Mouse (Mus musculus): ENCODE measurements at regions not wholly inside any gene's neighbourhood (a gene's known extent, or its start where the extent isn't known, plus 50 kb on each side); places are given as distances from the start of the nearest gene placed in this dataset.
A peak's percentile ranks its signal among the peaks of the same experiment; 100 is the strongest.

DNA sequence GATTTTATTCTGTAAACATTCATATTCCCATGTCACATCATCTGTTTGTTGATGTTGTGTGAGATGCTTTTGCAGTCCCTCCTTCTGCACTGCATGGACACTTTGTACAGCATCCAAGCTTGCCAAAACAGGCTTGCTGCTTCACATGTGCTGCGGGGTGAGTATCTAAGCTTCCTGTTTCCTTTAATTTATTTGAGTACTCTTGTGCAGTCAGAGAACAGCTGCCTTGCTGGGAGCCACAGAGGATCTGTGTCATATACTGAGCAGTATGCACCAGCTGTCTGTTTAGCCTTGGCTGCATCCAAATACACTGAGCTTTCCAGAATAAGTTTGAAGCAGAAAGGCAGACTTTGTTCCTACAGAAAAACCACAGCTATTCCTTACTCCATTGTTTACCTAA, 267.2 kb downstream of the Lrriq3 start:
- no peaks in the 10 kb centered on the region for H3K36me3 ChIP-seq (ENCODE audit: insufficient read depth, low read length)
- peak; percentile 35; the same call in 1 of the 2 replicates for ATAC-seq (ENCODE audit: low FRiP score, low TSS enrichment)
- H3K27me3 ChIP-seq (ENCODE audit: insufficient read depth, low read length), result no peaks in the 10 kb centered on the region
- H3K9me3 ChIP-seq (ENCODE audit: low read length), result no peaks in the 10 kb centered on the region
- H3K9ac ChIP-seq (replicated peaks; ENCODE audit: low read length), result no peak overlapping the region
- H3K27ac ChIP-seq (ENCODE audit: low read length), result no peak overlapping the region
- 50% methylated on average over 1 of the region's 1 CpGs for WGBS
- H3K4me2 ChIP-seq (replicated peaks; ENCODE audit: low read depth, low read length), result no peak overlapping the region
- H3K4me1 ChIP-seq (ENCODE audit: insufficient read depth, low read length), result no peaks in the 10 kb centered on the region
- H3K4me3 ChIP-seq (ENCODE audit: low read length), result no peak overlapping the region

DNA sequence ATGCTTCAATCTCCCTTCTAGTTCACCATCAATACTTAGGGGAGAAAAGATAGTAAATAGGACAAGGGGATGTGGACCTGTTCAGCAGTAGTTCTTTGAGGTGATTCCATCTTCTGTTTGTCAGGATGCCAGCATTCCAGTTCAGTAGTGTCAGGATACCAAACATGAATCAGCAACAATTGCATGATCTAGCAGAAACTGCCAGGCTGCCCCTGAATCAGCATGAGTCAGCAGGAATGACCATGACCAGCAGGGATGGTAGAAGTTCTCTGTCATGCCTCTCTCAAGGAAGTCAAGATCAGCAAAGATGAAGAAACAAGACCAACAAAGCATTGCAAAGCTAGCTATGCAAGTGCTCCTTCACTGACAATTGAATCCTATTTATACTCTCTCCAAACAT, 277.5 kb downstream of the Lrriq3 start:
- Histone ChIP-seq H3K27ac (ENCODE audit: low read length) (no peak overlapping the region), H3K9ac (replicated peaks; ENCODE audit: low read length) (no peak overlapping the region), H3K4me3 (ENCODE audit: low read length) (no peak overlapping the region), H3K9me3 (ENCODE audit: low read length) (no peaks in the 10 kb centered on the region), H3K4me1 (ENCODE audit: insufficient read depth, low read length) (no peaks in the 10 kb centered on the region), H3K36me3 (ENCODE audit: insufficient read depth, low read length) (no peaks in the 10 kb centered on the region), H3K4me2 (replicated peaks; ENCODE audit: low read depth, low read length) (no peak overlapping the region), H3K27me3 (ENCODE audit: insufficient read depth, low read length) (no peaks in the 10 kb centered on the region)
- no peak for ATAC-seq (ENCODE audit: low FRiP score, low TSS enrichment)

DNA sequence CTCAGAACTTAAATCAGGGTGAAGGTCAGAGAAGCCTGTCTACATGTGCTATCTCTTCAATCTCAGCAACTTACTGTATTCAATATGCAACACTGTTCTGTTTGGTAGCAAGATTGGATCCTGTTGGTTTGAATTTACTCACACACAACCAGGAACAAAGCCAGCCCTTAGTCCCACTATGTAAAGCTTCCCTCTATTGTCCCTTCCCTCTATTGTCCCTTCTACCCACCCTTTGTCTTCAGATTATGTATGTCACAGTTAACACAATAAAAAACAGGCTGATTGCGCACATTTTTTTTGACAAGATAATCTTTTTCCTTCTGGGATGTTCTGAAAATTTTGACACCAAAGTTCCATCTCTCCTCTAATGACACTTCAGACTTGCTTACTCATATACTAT, 280.4 kb downstream of the Lrriq3 start:
- H3K9ac ChIP-seq (replicated peaks; ENCODE audit: low read length), result no peak overlapping the region
- H3K27me3 ChIP-seq (ENCODE audit: insufficient read depth, low read length), result no peaks in the 10 kb centered on the region
- 94% methylated on average over 1 of the region's 1 CpGs for WGBS
- H3K4me3 ChIP-seq (ENCODE audit: low read length), result no peak overlapping the region
- no peak overlapping the region for H3K4me2 ChIP-seq (replicated peaks; ENCODE audit: low read depth, low read length)
- no peaks in the 10 kb centered on the region for H3K9me3 ChIP-seq (ENCODE audit: low read length)
- H3K36me3 ChIP-seq (ENCODE audit: insufficient read depth, low read length), result no peaks in the 10 kb centered on the region
- H3K27ac ChIP-seq (ENCODE audit: low read length), result no peak overlapping the region
- H3K4me1 ChIP-seq (ENCODE audit: insufficient read depth, low read length), result no peaks in the 10 kb centered on the region
- ATAC-seq (ENCODE audit: low FRiP score, low TSS enrichment), result no peak

DNA sequence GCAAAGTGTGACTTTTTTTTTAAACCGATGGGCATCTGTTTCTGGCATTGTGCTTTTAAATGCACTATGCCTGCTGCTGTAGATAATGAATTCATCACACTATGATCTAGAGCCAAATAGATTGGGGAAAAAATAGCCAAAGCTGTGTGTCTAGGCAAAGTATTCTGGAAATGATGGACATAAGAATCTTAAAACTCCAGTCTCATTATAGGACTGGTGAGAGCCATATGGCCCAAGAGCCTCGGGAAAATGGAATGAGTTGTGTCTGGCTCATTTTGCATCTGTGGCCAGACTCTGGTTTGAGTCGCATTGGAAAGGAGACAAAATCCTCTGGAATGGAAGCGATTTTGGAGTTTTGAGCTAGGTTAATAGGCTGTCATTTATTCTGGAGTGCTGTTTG, 288.7 kb downstream of the Lrriq3 start:
- H3K4me1 ChIP-seq (ENCODE audit: insufficient read depth, low read length), result no peaks in the 10 kb centered on the region
- no peak overlapping the region for H3K9ac ChIP-seq (replicated peaks; ENCODE audit: low read length)
- H3K4me3 ChIP-seq (ENCODE audit: low read length), result no peak overlapping the region
- H3K4me2 ChIP-seq (replicated peaks; ENCODE audit: low read depth, low read length), result no peak overlapping the region
- ATAC-seq (ENCODE audit: low FRiP score, low TSS enrichment), result no peak
- no peaks in the 10 kb centered on the region for H3K27me3 ChIP-seq (ENCODE audit: insufficient read depth, low read length)
- no peaks in the 10 kb centered on the region for H3K36me3 ChIP-seq (ENCODE audit: insufficient read depth, low read length)
- H3K9me3 ChIP-seq (ENCODE audit: low read length), result no peaks in the 10 kb centered on the region
- 86% methylated on average over 4 of the region's 4 CpGs for WGBS
- no peak overlapping the region for H3K27ac ChIP-seq (ENCODE audit: low read length)

DNA sequence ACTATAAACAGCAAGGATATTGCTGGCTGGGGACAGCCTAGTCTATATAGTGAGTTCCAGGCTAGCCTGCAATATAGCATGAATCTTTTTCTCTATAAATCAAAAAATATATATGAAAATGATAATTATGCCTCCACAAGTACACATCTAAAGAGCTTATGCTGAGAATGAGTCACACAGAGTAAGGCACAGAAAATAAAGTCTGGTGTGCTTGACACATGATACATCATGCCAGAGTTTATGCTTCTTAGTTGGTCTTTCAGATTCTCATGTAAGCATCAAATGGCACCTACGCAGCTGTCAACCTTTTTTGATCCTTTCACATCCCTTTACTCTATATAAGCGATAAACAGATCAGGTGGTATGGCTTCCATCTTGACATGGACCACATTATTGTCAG, 289.6 kb downstream of the Lrriq3 start:
- Histone ChIP-seq H3K9me3 (ENCODE audit: low read length) (no peaks in the 10 kb centered on the region), H3K4me3 (ENCODE audit: low read length) (no peak overlapping the region), H3K4me2 (replicated peaks; ENCODE audit: low read depth, low read length) (no peak overlapping the region), H3K36me3 (ENCODE audit: insufficient read depth, low read length) (no peaks in the 10 kb centered on the region), H3K27ac (ENCODE audit: low read length) (no peak overlapping the region), H3K27me3 (ENCODE audit: insufficient read depth, low read length) (no peaks in the 10 kb centered on the region), H3K9ac (replicated peaks; ENCODE audit: low read length) (no peak overlapping the region), H3K4me1 (ENCODE audit: insufficient read depth, low read length) (no peaks in the 10 kb centered on the region)
- 87% methylated on average over 2 of the region's 2 CpGs for WGBS
- no peak for ATAC-seq (ENCODE audit: low FRiP score, low TSS enrichment)

DNA sequence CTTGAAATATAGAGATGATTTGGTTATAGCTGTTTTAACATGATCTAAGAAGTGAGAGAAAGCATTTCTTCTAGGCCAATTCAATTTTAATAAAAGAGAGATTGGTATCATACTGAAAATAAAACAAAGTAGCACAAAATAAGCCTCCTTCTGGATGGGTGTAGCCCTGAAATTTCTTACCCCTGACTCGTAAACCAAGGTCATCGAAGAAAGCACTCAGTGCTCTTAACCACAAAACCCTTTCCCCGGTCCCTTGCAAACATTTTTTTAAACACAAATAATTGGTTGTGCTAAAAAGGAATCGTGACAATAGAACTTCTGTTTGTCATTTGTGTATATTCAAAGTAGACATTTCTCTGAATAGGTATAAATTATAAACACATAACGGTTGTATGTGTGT, 297.4 kb downstream of the Lrriq3 start:
- 86% methylated on average over 5 of the region's 5 CpGs for WGBS
- no peaks in the 10 kb centered on the region for H3K4me1 ChIP-seq (ENCODE audit: insufficient read depth, low read length)
- no peak overlapping the region for H3K4me2 ChIP-seq (replicated peaks; ENCODE audit: low read depth, low read length)
- H3K4me3 ChIP-seq (ENCODE audit: low read length), result no peak overlapping the region
- H3K27ac ChIP-seq (ENCODE audit: low read length), result no peak overlapping the region
- no peaks in the 10 kb centered on the region for H3K36me3 ChIP-seq (ENCODE audit: insufficient read depth, low read length)
- no peaks in the 10 kb centered on the region for H3K9me3 ChIP-seq (ENCODE audit: low read length)
- no peak for ATAC-seq (ENCODE audit: low FRiP score, low TSS enrichment)
- H3K27me3 ChIP-seq (ENCODE audit: insufficient read depth, low read length), result no peaks in the 10 kb centered on the region
- H3K9ac ChIP-seq (replicated peaks; ENCODE audit: low read length), result no peak overlapping the region

DNA sequence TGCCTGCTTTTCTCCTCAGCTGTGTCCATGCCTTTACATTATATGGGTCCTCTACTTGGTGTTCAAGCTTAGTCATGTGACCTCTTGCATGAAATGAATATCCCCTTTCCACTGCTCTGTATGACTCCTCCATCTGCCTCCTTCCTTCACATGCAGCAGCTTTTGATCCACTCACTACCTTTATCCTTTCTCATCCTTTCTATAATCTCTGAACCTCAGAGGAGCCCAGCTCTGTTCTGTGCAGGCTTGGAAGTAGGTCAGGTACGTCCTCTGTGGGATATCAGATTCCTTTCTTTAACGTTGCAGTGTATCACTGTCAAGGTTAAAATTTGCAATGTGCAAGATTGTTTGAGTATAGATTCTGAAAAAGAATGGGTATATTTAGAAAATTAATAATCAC, 302.9 kb downstream of the Lrriq3 start:
- H3K27ac ChIP-seq (ENCODE audit: low read length), result no peak overlapping the region
- H3K9ac ChIP-seq (replicated peaks; ENCODE audit: low read length), result no peak overlapping the region
- WGBS, result 69% methylated on average over 2 of the region's 2 CpGs
- H3K36me3 ChIP-seq (ENCODE audit: insufficient read depth, low read length), result no peaks in the 10 kb centered on the region
- H3K27me3 ChIP-seq (ENCODE audit: insufficient read depth, low read length), result no peaks in the 10 kb centered on the region
- no peaks in the 10 kb centered on the region for H3K9me3 ChIP-seq (ENCODE audit: low read length)
- no peak overlapping the region for H3K4me2 ChIP-seq (replicated peaks; ENCODE audit: low read depth, low read length)
- no peak for ATAC-seq (ENCODE audit: low FRiP score, low TSS enrichment)
- no peak overlapping the region for H3K4me3 ChIP-seq (ENCODE audit: low read length)
- H3K4me1 ChIP-seq (ENCODE audit: insufficient read depth, low read length), result no peaks in the 10 kb centered on the region

DNA sequence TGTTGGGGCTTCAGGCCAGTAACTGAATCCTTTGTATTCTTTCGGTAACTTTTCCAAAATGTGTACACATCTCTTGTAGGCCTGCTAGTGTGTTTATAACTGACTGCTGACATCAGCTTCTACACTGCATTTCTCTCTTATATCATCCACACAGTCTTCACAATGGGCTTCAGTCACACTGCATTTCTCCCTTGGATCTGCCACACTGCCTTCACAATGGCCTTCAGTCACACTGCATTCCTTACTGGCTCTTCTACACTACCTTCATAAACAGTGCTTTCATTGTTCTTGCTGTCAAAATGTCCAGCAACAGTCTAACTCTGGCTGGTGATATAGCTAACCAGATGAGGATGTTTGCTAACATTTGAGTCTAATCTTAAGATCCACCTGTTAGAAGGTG, 308.5 kb downstream of the Lrriq3 start:
- 86% methylated on average over 1 of the region's 1 CpGs for WGBS
- Histone ChIP-seq H3K4me2 (replicated peaks; ENCODE audit: low read depth, low read length) (no peak overlapping the region), H3K27me3 (ENCODE audit: insufficient read depth, low read length) (no peaks in the 10 kb centered on the region), H3K36me3 (ENCODE audit: insufficient read depth, low read length) (no peaks in the 10 kb centered on the region), H3K27ac (ENCODE audit: low read length) (no peak overlapping the region), H3K9me3 (ENCODE audit: low read length) (no peaks in the 10 kb centered on the region), H3K4me3 (ENCODE audit: low read length) (no peak overlapping the region), H3K9ac (replicated peaks; ENCODE audit: low read length) (no peak overlapping the region), H3K4me1 (ENCODE audit: insufficient read depth, low read length) (no peaks in the 10 kb centered on the region)
- ATAC-seq (ENCODE audit: low FRiP score, low TSS enrichment), result no peak

DNA sequence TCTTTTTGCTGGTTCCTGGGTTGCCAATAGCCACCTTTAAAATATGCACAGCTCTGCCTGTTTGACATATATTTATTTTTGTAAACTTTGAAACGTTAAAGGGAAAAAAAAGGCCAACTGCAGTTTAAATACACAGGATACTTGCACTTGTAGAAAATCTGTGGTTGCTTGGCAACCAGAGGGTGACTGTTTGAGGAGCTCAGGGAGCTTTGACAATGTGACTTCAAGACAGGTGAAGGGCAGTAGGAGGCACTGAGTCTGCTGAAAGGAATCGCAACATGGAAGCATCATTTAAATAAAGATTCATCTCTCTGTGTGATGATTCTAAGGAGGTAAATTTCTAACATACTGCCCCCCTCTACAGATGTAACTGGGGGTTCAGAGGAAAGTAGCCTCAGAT, 315.7 kb downstream of the Lrriq3 start:
- no peaks in the 10 kb centered on the region for H3K27me3 ChIP-seq (ENCODE audit: insufficient read depth, low read length)

DNA sequence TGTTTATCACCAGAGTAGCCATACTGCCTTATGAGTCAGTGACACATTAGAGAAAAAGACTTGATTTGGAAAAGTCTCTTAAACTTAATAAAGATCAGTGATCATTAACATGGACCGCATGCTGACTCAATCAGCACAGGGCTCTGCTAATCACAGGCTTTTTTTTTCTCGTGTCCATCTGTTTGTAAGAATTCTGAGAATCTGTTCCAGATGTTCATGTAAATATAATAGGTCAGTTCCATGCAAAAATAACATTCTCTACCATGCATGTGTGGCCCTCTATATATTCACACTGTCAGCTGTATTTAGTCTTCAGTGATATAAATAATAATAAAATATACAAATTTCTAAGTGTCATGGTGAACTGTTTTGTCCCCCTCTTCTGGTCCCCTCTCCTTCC, 316.1 kb downstream of the Lrriq3 start:
- H3K9ac ChIP-seq (replicated peaks; ENCODE audit: low read length), result no peak overlapping the region
- 67% methylated on average over 2 of the region's 2 CpGs for WGBS
- H3K27me3 ChIP-seq (ENCODE audit: insufficient read depth, low read length), result no peaks in the 10 kb centered on the region
- no peaks in the 10 kb centered on the region for H3K36me3 ChIP-seq (ENCODE audit: insufficient read depth, low read length)
- H3K27ac ChIP-seq (ENCODE audit: low read length), result no peak overlapping the region
- H3K4me2 ChIP-seq (replicated peaks; ENCODE audit: low read depth, low read length), result no peak overlapping the region
- no peaks in the 10 kb centered on the region for H3K4me1 ChIP-seq (ENCODE audit: insufficient read depth, low read length)
- no peak for ATAC-seq (ENCODE audit: low FRiP score, low TSS enrichment)
- H3K9me3 ChIP-seq (ENCODE audit: low read length), result no peaks in the 10 kb centered on the region
- no peak overlapping the region for H3K4me3 ChIP-seq (ENCODE audit: low read length)

More for the DNA sequence above, 315.7 kb downstream of the Lrriq3 start:
- Histone ChIP-seq H3K36me3 (ENCODE audit: insufficient read depth, low read length) (no peaks in the 10 kb centered on the region), H3K4me3 (ENCODE audit: low read length) (no peak overlapping the region), H3K4me2 (replicated peaks; ENCODE audit: low read depth, low read length) (no peak overlapping the region), H3K4me1 (ENCODE audit: insufficient read depth, low read length) (no peaks in the 10 kb centered on the region), H3K27ac (ENCODE audit: low read length) (no peak overlapping the region), H3K9ac (replicated peaks; ENCODE audit: low read length) (no peak overlapping the region), H3K9me3 (ENCODE audit: low read length) (no peaks in the 10 kb centered on the region)
- WGBS, result 47% methylated on average over 2 of the region's 2 CpGs
- ATAC-seq (ENCODE audit: low FRiP score, low TSS enrichment), result no peak

DNA sequence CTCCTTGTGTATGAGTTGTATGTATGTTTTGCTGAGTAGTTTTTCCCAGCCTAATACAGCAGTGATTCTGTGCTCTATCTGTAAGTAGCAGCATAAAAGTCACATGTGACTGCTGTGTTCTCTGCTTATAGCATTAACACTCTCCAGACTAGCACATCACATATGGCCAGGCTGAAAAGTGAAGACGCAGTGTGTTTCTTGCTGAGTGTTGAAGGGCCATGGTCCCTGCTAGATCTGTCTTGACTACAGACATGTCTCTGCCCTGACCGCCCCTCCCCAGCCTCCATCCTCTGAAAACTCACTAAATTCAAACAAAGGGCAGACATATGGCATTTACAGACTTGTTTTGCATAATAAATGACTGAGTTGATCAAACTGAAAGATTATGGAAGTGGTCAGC, 316.6 kb downstream of the Lrriq3 start:
- no peaks in the 10 kb centered on the region for H3K36me3 ChIP-seq (ENCODE audit: insufficient read depth, low read length)
- no peaks in the 10 kb centered on the region for H3K9me3 ChIP-seq (ENCODE audit: low read length)
- H3K4me3 ChIP-seq (ENCODE audit: low read length), result no peak overlapping the region
- H3K4me2 ChIP-seq (replicated peaks; ENCODE audit: low read depth, low read length), result no peak overlapping the region
- H3K4me1 ChIP-seq (ENCODE audit: insufficient read depth, low read length), result no peaks in the 10 kb centered on the region
- ATAC-seq (ENCODE audit: low FRiP score, low TSS enrichment), result no peak
- WGBS, result 91% methylated on average over 2 of the region's 2 CpGs
- no peak overlapping the region for H3K9ac ChIP-seq (replicated peaks; ENCODE audit: low read length)
- H3K27ac ChIP-seq (ENCODE audit: low read length), result no peak overlapping the region
- no peaks in the 10 kb centered on the region for H3K27me3 ChIP-seq (ENCODE audit: insufficient read depth, low read length)
